In genomic region chr6:40607431-40607830, GRCm38 (mm10) we compare ENCODE assay signal across 13 mouse cellular contexts. TPM values are rescaled to one million over a fixed set of nuclear protein-coding genes. Genes with fewer than 3 reads are reported as not detected.
DNase-seq lines count a peak whose midpoint lies in the region; ATAC-seq and TF ChIP-seq lines count a peak whose summit lies in the region.
"Had no signal": no experiment of that assay in that cellular context is flagged by ENCODE, and none has a peak within 500 bp of the region (broad histone marks: within the 10 kb centered on the region; RNA-seq: fewer than 3 reads in every experiment).

No protein-coding gene starts in this region.

- H3K27me3 ChIP-seq in heart, embryonic 12.5 days (replicated peaks): no peaks in the 10 kb centered on the region
- no peaks in the 10 kb centered on the region for H3K27me3 ChIP-seq in hindbrain, postnatal 0 days (ENCODE audit: insufficient read depth, low read length)
- H3K27me3 ChIP-seq in intestine, embryonic 16.5 days (replicated peaks; ENCODE audit: control insufficient read depth, insufficient read depth, low read length): no peaks in the 10 kb centered on the region
- H3K27me3 ChIP-seq: embryonic facial prominence, embryonic 15.5 days; limb, embryonic 13.5 days; megakaryocyte, embryonic 14.5 days had no signal

- H3K36me3 ChIP-seq in heart, embryonic 12.5 days: no peaks in the 10 kb centered on the region
- no peaks in the 10 kb centered on the region for H3K36me3 ChIP-seq in hindbrain, postnatal 0 days (ENCODE audit: insufficient read depth, low read length)
- no peaks in the 10 kb centered on the region for H3K36me3 ChIP-seq in intestine, embryonic 16.5 days (ENCODE audit: control insufficient read depth, insufficient read depth, low read length)
- H3K36me3 ChIP-seq: embryonic facial prominence, embryonic 15.5 days; limb, embryonic 13.5 days had no signal

- no peak overlapping the region for H3K4me3 ChIP-seq in heart, embryonic 12.5 days
- no peak overlapping the region for H3K4me3 ChIP-seq in hindbrain, postnatal 0 days (ENCODE audit: low read length)
- no peak overlapping the region for H3K4me3 ChIP-seq in intestine, embryonic 16.5 days (ENCODE audit: low read length)
- H3K4me3 ChIP-seq: embryonic facial prominence, embryonic 15.5 days; limb, embryonic 13.5 days; megakaryocyte, embryonic 14.5 days had no signal

- H3K9me3 ChIP-seq in heart, embryonic 12.5 days (replicated peaks): no peaks in the 10 kb centered on the region
- no peaks in the 10 kb centered on the region for H3K9me3 ChIP-seq in hindbrain, postnatal 0 days (ENCODE audit: low read length)
- no peaks in the 10 kb centered on the region for H3K9me3 ChIP-seq in intestine, embryonic 16.5 days (ENCODE audit: control insufficient read depth, low read length)
- H3K9me3 ChIP-seq: embryonic facial prominence, embryonic 15.5 days; limb, embryonic 13.5 days; megakaryocyte, embryonic 14.5 days had no signal

- H3K4me2 ChIP-seq in heart, embryonic 12.5 days: no peak overlapping the region
- H3K4me2 ChIP-seq in hindbrain, postnatal 0 days (ENCODE audit: low read depth, low read length): no peak overlapping the region
- no peak overlapping the region for H3K4me2 ChIP-seq in intestine, embryonic 16.5 days (ENCODE audit: low read depth, low read length)
- H3K4me2 ChIP-seq: embryonic facial prominence, embryonic 15.5 days; limb, embryonic 13.5 days had no signal

- H3K9ac ChIP-seq in heart, embryonic 12.5 days: no peak overlapping the region
- no peak overlapping the region for H3K9ac ChIP-seq in hindbrain, postnatal 0 days (replicated peaks; ENCODE audit: low read length)
- no peak overlapping the region for H3K9ac ChIP-seq in intestine, embryonic 16.5 days (ENCODE audit: low read depth, low read length)
- H3K9ac ChIP-seq: embryonic facial prominence, embryonic 15.5 days; limb, embryonic 13.5 days had no signal

- no peak overlapping the region for H3K27ac ChIP-seq in heart, embryonic 12.5 days (ENCODE audit: poor library complexity, severe bottlenecking)
- H3K27ac ChIP-seq in hindbrain, postnatal 0 days: no peak overlapping the region
- no peak overlapping the region for H3K27ac ChIP-seq in intestine, embryonic 16.5 days (ENCODE audit: low read length)
- H3K27ac ChIP-seq: embryonic facial prominence, embryonic 15.5 days; limb, embryonic 13.5 days had no signal

- peak; percentile 24 for DNase-seq in heart, postnatal 4 days
- DNase-seq in cerebellum, postnatal 25 days: peak; percentile 55 to 84
- DNase-seq in left cerebral cortex, adult 11 months (ENCODE audit: low spot score): peak; percentile 61
- DNase-seq in telencephalon, adult 2 months (ENCODE audit: low read depth, low spot score): peak; percentile 83
- DNase-seq in hindbrain, postnatal 0 days (ENCODE audit: low spot score): no peak
- DNase-seq in urinary bladder, adult 18-20 months (ENCODE audit: low spot score in 2 of 2): no peak

- no peak for ATAC-seq in heart, embryonic 12.5 days (ENCODE audit: insufficient number of reproducible peaks, low FRiP score)
- ATAC-seq in hindbrain, postnatal 0 days: no peak
- ATAC-seq in intestine, embryonic 16.5 days: no peak
- ATAC-seq: inflammation-experienced regulatory T-cells, adult 6 months had no signal

- no peaks in the 10 kb centered on the region for H3K4me1 ChIP-seq in heart, embryonic 12.5 days (replicated peaks)
- no peaks in the 10 kb centered on the region for H3K4me1 ChIP-seq in hindbrain, postnatal 0 days (ENCODE audit: insufficient read depth, low read length)
- no peaks in the 10 kb centered on the region for H3K4me1 ChIP-seq in intestine, embryonic 16.5 days (ENCODE audit: control insufficient read depth, insufficient read depth, low read length)
- H3K4me1 ChIP-seq: embryonic facial prominence, embryonic 15.5 days; limb, embryonic 13.5 days; megakaryocyte, embryonic 14.5 days had no signal

- TF ChIP-seq CTCF in hindbrain, postnatal 0 days (IDR thresholded peaks at IDR 0.05; ENCODE audit: low read depth): no peak

RNA-seq across cellular contexts. Expression of gene Tas2r138, which starts 5.7 kb away (rescaled TPM):
- not detected for total RNA-seq in heart, postnatal 4 days (2021)
- polyA plus RNA-seq in heart, embryonic 12.5 days (2016; fragmentation: Nextera tagmentation; extraction: Ambion mirVana): not detected in 2 replicates
- total RNA-seq in hindbrain, postnatal 0 days (2014; rRNA removed): not detected in 2 replicates
- not detected in 2 replicates for polyA plus RNA-seq in hindbrain, postnatal 0 days (2015; fragmentation: Nextera tagmentation; extraction: Ambion mirVana)
- polyA plus RNA-seq in intestine, embryonic 16.5 days (2015; fragmentation: Nextera tagmentation; extraction: Ambion mirVana): not detected in 2 replicates
- total RNA-seq: granulocyte monocyte progenitor cell, adult 5-6 weeks had no signal
- polyA plus RNA-seq: embryonic facial prominence, embryonic 15.5 days; inflammation-experienced regulatory T-cells, adult 6 months; limb, embryonic 13.5 days had no signal

RNA-seq across cellular contexts. Expression of gene Mgam, which starts 21.2 kb away (rescaled TPM):
- 1 to 10 TPM in 1 of 2 experiments, under 1 TPM in 1; 0.36 to 1.5 TPM for total RNA-seq in heart, postnatal 4 days (2021)
- 0.09 and 0.21 TPM in 2 replicates for polyA plus RNA-seq in heart, embryonic 12.5 days (2016; fragmentation: Nextera tagmentation; extraction: Ambion mirVana)
- total RNA-seq in hindbrain, postnatal 0 days (2014; rRNA removed): 0.22 and 0.31 TPM in 2 replicates
- polyA plus RNA-seq in hindbrain, postnatal 0 days (2015; fragmentation: Nextera tagmentation; extraction: Ambion mirVana): 0.25 and 0.39 TPM in 2 replicates
- 35.4 and 46.0 TPM in 2 replicates for polyA plus RNA-seq in intestine, embryonic 16.5 days (2015; fragmentation: Nextera tagmentation; extraction: Ambion mirVana)

RNA-seq across cellular contexts. Expression of gene Clec5a, which starts 21.8 kb away (rescaled TPM):
- under 1 TPM; 0.45 to 0.71 TPM for total RNA-seq in heart, postnatal 4 days (2021)
- polyA plus RNA-seq in heart, embryonic 12.5 days (2016; fragmentation: Nextera tagmentation; extraction: Ambion mirVana): 0.21 and 0.33 TPM in 2 replicates
- 0.58 TPM in 1 of 2 replicates, not detected in the other for total RNA-seq in hindbrain, postnatal 0 days (2014; rRNA removed)
- polyA plus RNA-seq in hindbrain, postnatal 0 days (2015; fragmentation: Nextera tagmentation; extraction: Ambion mirVana): 0.78 TPM in 2 replicates
- 0.93 and 1.3 TPM in 2 replicates for polyA plus RNA-seq in intestine, embryonic 16.5 days (2015; fragmentation: Nextera tagmentation; extraction: Ambion mirVana)
- polyA plus RNA-seq: inflammation-experienced regulatory T-cells, adult 6 months had no signal

RNA-seq across cellular contexts. Expression of gene Olfr460, which starts 38.1 kb away (rescaled TPM):
- total RNA-seq in heart, postnatal 4 days (2021): not detected
- polyA plus RNA-seq in heart, embryonic 12.5 days (2016; fragmentation: Nextera tagmentation; extraction: Ambion mirVana): not detected in 2 replicates
- total RNA-seq in hindbrain, postnatal 0 days (2014; rRNA removed): not detected in 2 replicates
- polyA plus RNA-seq in hindbrain, postnatal 0 days (2015; fragmentation: Nextera tagmentation; extraction: Ambion mirVana): not detected in 2 replicates
- polyA plus RNA-seq in intestine, embryonic 16.5 days (2015; fragmentation: Nextera tagmentation; extraction: Ambion mirVana): not detected in 2 replicates
- polyA plus RNA-seq: embryonic facial prominence, embryonic 15.5 days; inflammation-experienced regulatory T-cells, adult 6 months; limb, embryonic 13.5 days had no signal

RNA-seq across cellular contexts. Expression of gene Olfr461, which starts 52.6 kb away (rescaled TPM):
- total RNA-seq in heart, postnatal 4 days (2021): not detected
- not detected in 2 replicates for polyA plus RNA-seq in heart, embryonic 12.5 days (2016; fragmentation: Nextera tagmentation; extraction: Ambion mirVana)
- total RNA-seq in hindbrain, postnatal 0 days (2014; rRNA removed): not detected in 2 replicates
- polyA plus RNA-seq in hindbrain, postnatal 0 days (2015; fragmentation: Nextera tagmentation; extraction: Ambion mirVana): 0.05 TPM in 1 of 2 replicates, not detected in the other
- polyA plus RNA-seq in intestine, embryonic 16.5 days (2015; fragmentation: Nextera tagmentation; extraction: Ambion mirVana): not detected in 2 replicates
- total RNA-seq: granulocyte monocyte progenitor cell, adult 5-6 weeks had no signal
- polyA plus RNA-seq: embryonic facial prominence, embryonic 15.5 days; inflammation-experienced regulatory T-cells, adult 6 months had no signal

Comparison
In these comparisons a context has a peak if more than half of its experiments do, and no peak if none do; other contexts are left out.
1. DNase-seq: peak in heart, postnatal 4 days (single experiment), cerebellum, postnatal 25 days (2 of 2), left cerebral cortex, adult 11 months (single experiment) and telencephalon, adult 2 months (single experiment); none in hindbrain, postnatal 0 days (single experiment) and urinary bladder, adult 18-20 months (0 of 2).
2. RNA of gene Mgam, which starts 21.2 kb away (polyA plus RNA-seq): 35.4 to 46.0 TPM in intestine, embryonic 16.5 days; 0.25 to 0.39 TPM in hindbrain, postnatal 0 days and 0.09 to 0.21 TPM in heart, embryonic 12.5 days; every median in the first group is over 10 times any median in the second.